Mouse (Mus musculus): ENCODE results near the gene Gpn2.

GRCm38 (mm10) chr4:133614274-133614761 is 30.2 kb downstream of the Gpn2 start:
- TF ChIP-seq CTCF (IDR thresholded peaks at IDR 0.05; ENCODE audit: low read depth, low read length) (no peak), GATA1 (IDR thresholded peaks at IDR 0.05; ENCODE audit: borderline replicate concordance, low read length) (no peak), POLR2AphosphoS5 (IDR thresholded peaks at IDR 0.05; ENCODE audit: insufficient replicate concordance, low read depth, low read length) (no peak), TAL1 (conservative IDR thresholded peaks at IDR 0.05; ENCODE audit: low read depth, low read length) (no peak), GATA2 (IDR thresholded peaks at IDR 0.05; ENCODE audit: borderline replicate concordance, low read depth, low read length) (no peak)

Data from G1E (cell line).